Mouse (Mus musculus) megakaryocyte, adult 5-6 weeks (primary cell): Measurements from ENCODE around the gene Fam228b. TPM values are rescaled to one million over a fixed set of nuclear protein-coding genes. Genes with fewer than 3 reads are reported as not detected.
A peak's percentile ranks its signal among the peaks of the same experiment; 100 is the strongest.
"Not testable (repeated sequence)": the region's sequence is repeated elsewhere in the genome, so short reads cannot be mapped to it uniquely, and the experiment has no call there.

ENCODE experiments used
- ATAC-seq: 2 replicates; pipeline ENCODE4 v1.8.0; 2016; ENCODE audit warnings: mild to moderate bottlenecking, inconsistent platforms; ENCODE audit not compliant: poor library complexity, severe bottlenecking
- total RNA-seq, 2 experiments: library from RNA; stranded (forward) in 1 of 2; stranded (reverse) in 1 of 2; fragments of 153-499, 151-499 nt in 1 of 2; fragments of 221-1000, 200-1000 nt in 1 of 2; gene quantifications; 2 replicates each; pipeline versions ENCODE4 v1.2.3 to v1.2.4; 2015 to 2017

The Fam228b gene
- total RNA-seq, 2 experiments from 2014 or later, result not detected

DNA sequence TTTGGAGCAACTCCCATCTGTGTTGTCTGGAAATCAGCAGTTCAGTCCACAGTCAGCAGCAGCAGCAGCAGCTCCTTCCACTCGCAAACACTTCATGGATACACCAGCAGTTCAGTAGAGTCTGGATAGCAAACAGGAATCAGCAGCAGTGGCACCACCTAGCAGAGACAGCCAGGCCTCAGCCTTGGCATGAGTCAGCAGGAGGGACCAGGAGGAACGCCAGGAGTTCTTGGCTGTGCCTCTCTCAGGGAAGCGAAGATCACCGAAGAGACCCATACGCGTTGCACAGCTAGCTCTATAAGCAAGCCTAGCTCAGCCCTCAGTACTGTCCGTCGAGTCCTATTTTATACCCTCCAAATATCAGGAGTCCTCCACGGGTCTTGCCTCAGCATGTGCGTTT, 24.6 kb downstream of the Fam228b start:
- ATAC-seq, result no peak

DNA sequence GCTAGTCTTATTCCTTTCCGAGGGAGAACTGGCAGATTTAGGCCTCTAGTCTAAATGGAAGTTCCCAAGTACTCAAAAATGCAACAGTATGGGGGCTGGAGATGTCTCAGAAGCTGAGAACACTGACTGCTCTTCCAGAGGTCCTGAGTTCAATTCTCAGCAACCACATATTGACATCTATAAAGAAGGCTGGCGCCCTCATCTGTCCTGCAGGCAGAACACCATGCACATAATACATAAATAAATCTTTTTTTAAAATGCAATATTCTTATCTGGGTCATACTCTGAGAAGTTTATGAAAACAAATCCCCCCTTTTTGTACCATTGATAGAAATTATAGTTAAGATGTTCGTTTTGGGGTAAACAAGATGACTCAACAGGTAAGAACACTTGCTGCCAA, 26.9 kb downstream of the Fam228b start:
- no peak for ATAC-seq

DNA sequence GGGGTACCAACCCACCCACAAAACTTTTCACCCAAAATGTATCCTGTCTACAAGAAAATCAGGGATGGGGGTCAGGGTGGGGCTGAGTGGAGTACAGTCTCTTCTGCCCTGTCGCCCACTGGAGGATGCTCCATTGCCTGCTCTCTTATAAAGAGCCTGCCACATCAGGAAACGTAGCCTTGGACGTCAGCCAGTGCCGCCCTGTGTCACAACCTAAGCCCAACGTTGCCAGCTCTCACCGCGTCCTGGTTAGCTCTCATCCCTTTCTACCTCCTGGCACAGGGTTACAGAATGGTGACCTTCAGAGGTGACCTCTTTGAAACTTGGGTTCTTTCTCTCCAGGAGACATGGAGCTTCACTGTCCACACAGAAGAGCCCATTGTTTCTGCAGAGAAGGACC, 28.2 kb downstream of the Fam228b start:
- ATAC-seq, result no peak

GRCm38 (mm10) chr12:4738031-4738576, 31.0 kb downstream of the Fam228b start, which contains the start of gene Fam228a:
TSS of gene Fam228a (minus strand) at chr12:4738430.
- no peak for ATAC-seq

- ATAC-seq, result no peak
Observed at GRCm38 (mm10) chr12:4732332-4732731, 36.7 kb downstream of the Fam228b start.

DNA sequence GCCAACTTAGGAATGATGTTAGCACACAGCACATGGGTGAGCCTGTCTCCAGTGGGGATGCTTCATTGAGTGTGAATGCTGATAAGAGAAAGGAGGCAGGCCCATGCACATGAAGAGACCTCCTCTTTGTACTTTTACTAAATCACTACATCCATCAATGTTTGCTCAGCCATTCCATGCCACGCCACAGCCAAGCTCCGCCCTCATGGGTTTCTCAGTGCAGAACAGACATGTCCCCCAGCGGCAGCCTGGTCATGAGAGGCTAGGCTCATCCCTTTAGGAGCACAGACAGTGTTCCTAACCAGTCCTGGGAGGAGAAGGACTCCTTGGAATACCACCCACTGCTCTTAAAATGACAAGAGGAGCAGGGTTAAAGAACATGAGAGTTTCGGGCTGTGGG, 37.4 kb downstream of the Fam228b start:
- ATAC-seq, result no peak

- ATAC-seq, result no peak
Observed at GRCm38 (mm10) chr12:4729165-4729564, 39.9 kb downstream of the Fam228b start.

DNA sequence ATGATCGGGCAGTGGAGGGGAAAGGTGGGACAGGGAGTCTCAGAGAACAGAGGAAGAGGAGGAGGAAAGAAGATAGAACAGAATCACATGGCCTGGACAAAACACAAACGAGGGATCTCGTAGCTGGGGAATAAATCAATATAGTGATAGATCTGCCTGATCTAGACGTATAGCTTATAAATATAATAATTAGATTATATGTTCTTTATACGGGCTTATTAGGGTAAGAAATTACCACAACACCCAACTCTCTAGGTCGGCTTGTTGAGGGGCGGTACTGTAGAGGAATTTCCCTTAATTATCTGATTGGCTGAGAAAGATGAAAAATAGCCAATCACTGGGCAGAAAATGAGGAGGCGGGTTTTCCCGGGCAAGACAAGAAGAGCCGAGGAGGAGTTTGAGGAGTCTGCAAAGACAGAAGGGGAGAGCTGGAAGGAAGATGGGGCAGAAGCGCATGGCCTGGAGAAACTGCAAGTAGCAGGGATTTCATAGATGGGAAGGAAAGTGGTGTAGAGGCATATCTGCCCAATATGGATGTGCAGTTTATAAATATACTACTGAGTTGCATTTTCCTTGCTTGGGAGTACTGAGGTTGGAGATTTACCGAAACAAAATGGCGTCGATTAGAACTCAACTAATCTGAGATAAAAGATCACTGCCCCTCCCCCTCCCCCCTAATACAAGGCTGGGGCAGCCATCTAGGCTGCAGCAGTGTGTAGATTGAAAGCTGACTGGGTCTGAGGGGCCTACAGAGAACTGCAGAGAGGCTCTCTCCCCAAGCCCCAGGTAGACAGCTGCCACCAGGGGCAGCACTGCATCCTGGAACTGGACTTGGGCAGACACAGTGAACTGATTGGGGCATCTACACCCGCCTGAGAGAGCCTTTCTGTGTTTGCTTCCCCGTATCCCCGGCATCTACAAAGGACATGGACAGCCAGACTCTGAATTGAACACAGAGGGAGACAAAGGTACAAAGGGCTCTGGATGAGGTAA, 49.0 kb downstream of the Fam228b start:
- ATAC-seq, result no peak

DNA sequence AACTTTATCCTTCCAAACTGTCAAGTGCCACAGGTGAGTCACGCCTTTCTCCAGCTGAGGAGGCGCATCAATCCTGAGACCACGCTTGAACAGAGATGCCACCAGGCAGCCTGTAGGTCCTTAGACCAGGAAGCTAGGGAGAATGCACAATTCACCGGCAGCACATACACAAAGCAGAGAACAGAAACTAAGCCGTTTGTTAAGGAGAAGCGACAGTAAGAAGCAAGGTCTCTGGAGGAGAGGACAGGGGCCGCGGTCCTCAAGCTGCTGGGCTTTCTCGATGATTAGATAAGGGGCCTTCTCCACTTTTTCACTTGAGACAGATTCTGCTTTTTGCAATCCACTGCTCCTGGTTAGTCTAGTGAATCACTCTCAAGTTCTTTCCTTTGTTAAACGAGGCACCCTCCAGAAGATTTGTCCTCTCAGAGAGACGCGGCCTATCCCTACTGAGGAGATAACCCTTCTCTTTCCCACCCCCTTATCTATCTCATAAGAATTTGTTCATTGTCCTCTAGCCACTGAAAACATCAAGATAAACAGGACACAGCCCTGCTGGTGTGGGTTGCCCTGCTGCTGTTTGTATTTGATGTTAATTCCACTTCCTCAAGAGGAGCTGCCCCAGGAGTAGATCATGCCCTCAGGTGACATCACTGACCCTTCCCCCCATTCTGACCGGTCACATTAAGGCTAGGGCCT, 49.9 kb downstream of the Fam228b start:
- no peak for ATAC-seq

GRCm38 (mm10) chr12:4717417-4717816, 51.6 kb downstream of the Fam228b start:
- ATAC-seq, result peak; percentile 95

- ATAC-seq, result no peak
Observed at GRCm38 (mm10) chr12:4715606-4716005, 53.5 kb downstream of the Fam228b start.

DNA sequence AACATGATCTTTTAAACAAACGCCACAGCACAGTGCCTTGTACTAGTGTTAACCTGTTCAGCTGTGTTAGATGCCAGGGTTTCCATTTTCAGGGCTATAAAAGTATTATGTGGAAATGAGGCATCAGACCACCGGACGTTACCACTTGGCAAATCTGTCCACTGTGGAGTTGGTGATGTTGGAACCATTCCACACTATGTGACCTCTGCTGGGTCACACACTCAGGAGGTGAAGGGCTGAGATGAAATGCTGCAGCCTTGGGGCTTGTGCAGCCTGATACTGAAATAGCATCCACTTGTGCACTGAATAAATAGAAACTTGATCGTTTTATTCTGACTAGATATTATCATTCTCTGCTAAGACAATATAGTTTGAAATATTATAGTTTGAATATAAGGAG, 55.7 kb downstream of the Fam228b start:
- no peak for ATAC-seq

DNA sequence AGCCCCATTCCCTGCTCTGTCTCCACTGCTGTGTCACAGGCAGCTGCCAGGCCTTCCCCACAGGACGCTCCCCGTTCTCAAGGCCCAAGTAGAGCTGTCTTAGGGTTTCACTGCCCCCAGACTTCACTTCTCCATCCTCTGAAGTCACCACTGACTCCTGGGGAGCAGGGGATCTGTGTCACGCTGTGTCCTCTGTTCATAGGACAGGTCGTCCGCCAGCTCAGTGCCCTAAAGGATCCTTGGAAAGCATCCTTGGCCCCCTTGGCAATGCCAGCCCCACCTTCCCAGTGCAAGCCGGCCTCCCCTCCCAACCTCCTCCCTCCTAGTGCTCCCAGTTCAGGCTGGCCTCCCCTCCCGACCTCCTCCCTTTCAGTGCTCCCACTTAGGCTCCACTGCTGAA, 59.1 kb downstream of the Fam228b start:
- no peak for ATAC-seq

DNA sequence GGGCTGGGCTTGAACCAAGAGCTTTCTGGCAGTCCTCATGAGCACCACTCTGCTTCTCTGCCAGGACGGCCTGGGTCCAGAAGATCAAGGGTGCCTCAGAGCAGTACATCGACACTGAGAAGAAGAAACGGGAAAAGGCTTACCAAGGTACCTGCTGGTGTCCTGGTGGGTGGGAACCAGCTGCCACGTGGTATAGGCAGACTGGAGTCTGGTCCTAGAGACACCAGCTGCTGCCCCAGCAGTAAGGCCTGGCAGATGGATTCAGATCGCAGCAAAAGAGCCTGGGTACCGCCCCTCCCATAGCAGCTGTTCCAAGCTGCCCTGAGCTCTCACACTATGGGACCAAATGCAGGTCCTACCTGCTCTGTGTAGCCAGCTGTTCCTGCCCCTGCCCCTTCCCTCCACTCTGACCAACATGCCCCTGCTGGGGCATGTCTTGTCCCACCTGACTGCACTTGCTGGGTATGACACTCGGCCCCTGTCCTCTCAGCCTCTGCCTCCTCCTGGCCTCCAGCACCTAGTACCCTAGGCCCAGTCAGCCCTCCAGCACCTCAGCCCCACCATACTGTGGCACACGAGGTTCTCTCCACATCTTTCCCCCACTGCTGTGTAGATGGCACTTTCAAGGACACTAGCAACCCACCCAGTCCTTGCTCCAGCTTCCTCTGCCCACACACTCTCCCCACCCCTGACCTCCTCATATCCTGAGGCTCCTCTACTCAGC, 60.0 kb downstream of the Fam228b start:
- ATAC-seq, result no peak

DNA sequence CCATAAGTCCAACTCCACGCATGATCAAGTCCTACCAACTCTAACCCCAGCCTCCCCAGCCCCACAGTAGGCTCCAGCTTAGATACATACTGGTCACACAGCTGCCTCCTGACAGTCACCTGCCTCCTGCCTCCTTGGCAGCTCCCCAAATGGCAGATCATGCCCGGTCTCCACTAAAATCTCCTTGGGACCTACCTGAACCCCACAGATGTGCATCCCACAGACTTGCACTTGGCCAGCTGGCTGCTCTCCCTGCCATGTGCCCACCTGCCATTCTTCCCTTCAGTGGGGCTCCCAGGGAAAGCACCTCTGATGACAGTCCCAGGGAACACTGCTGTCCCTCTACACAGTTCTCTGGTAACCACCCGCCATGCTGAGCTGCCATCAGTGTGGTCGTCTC, 60.8 kb downstream of the Fam228b start:
- no peak for ATAC-seq

GRCm38 (mm10) chr12:4707488-4708017, 61.5 kb downstream of the Fam228b start:
- no peak for ATAC-seq

- no peak for ATAC-seq
Observed at GRCm38 (mm10) chr12:4706901-4707300, 62.2 kb downstream of the Fam228b start.

DNA sequence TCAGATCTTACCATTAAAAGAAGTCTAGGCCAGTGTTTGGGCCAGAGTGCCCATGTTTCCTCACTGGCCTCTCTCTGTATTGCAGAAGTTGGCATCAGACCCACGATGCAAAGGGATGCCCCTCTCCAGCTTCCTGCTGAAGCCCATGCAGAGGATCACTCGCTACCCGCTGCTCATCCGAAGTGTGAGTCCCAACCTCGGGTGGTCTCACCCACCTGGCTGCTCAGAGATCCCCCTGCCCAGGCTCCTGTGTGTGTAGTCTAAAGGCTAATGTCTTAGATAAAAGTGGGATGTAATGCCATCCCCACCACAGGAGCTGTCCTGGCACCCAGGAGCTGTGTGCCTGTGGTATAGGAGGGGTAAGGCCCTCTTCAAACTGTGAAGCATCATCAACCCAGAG, 62.9 kb downstream of the Fam228b start:
- ATAC-seq, result no peak

DNA sequence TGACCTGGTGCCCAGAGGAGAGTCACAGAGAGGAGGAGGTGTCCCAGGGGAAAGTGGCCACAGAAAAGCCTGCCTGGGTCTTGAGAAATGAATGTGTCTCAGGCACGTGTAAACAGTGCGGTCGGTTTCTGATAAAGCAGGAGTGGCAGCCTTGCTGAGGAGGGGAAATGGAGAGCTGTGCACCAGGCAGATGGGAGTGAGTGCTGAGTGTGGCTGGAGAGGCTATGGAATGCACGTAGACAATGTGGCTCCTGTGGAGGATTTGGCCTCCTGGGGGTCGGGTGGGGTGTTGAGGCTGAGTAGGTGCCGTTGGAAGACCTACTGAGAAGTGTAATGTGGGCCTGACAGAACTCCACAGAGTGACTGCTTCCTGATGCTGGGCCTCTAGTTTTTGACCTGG, 63.4 kb downstream of the Fam228b start:
- not testable (repeated sequence) for ATAC-seq

- no peak for ATAC-seq
Observed at GRCm38 (mm10) chr12:4694534-4694933, 74.5 kb downstream of the Fam228b start.

GRCm38 (mm10) chr12:4691193-4691592, 77.9 kb downstream of the Fam228b start:
- no peak for ATAC-seq
